Mouse (Mus musculus) hindbrain, embryonic 15.5 days (tissue): ENCODE measurements around the gene Stk32c. TPM values are rescaled to one million over a fixed set of nuclear protein-coding genes. Genes with fewer than 3 reads are reported as not detected.

ENCODE experiments used
- ATAC-seq: fragments of 200-750 bp; cut with Nextera tagmentation; 2 replicates; pipeline ENCODE4 v1.8.0; 2017; ENCODE audit warnings: low read depth, moderate number of reproducible peaks, moderate TSS enrichment; ENCODE audit not compliant: low FRiP score
- H3K27ac ChIP-seq: fragments of 300-500 bp; sonication (generic); replicated peaks from 2 replicates; pipeline ENCODE4 v1.5.1; 2015; ENCODE audit warnings: mild to moderate bottlenecking, inconsistent platforms
- H3K27me3 ChIP-seq: fragments of 300-500 bp; sonication (generic); 2 replicates; pipeline ENCODE4 v1.6.1; 2015; ENCODE audit warnings: control low read depth, inconsistent platforms
- H3K36me3 ChIP-seq: fragments of 300-500 bp; sonication (generic); 2 replicates; pipeline ENCODE4 v1.6.1; 2015; ENCODE audit warnings: control low read depth, inconsistent platforms
- H3K4me1 ChIP-seq: fragments of 300-500 bp; sonication (generic); replicated peaks from 2 replicates; pipeline ENCODE4 v1.6.1; 2015; ENCODE audit warnings: control low read depth, inconsistent platforms
- H3K4me2 ChIP-seq: fragments of 300-500 bp; sonication (generic); 2 replicates; pipeline ENCODE4 v1.6.1; 2015; ENCODE audit warnings: moderate library complexity, mild to moderate bottlenecking, inconsistent platforms
- H3K4me3 ChIP-seq: fragments of 300-500 bp; sonication (generic); 2 replicates; pipeline ENCODE4 v1.5.1; 2015; ENCODE audit warnings: mild to moderate bottlenecking, inconsistent platforms
- H3K9ac ChIP-seq: fragments of 300-500 bp; sonication (generic); 2 replicates; pipeline ENCODE4 v1.6.1; 2015; ENCODE audit warnings: inconsistent platforms
- H3K9me3 ChIP-seq: fragments of 300-500 bp; sonication (generic); 2 replicates; pipeline ENCODE4 v1.6.1; 2016; ENCODE audit warnings: control low read depth, inconsistent platforms
- WGBS: fragments of 180-500 bp; shearing (Covaris S2); methylation state at CpG from one replicate; pipeline ENCODE4 v1.1.7; 2015; 5-methylcytosine and 5-hydroxymethylcytosine counted together
- polyA plus RNA-seq: library from polyadenylated mRNA; unstranded; fragments of >200 nt; fragmentation: Nextera tagmentation; extraction: Ambion mirVana; gene quantifications from 2 replicates; pipeline ENCODE4 v1.2.1, GENCODE M21; 2015

Gene Stk32c
- polyA plus RNA-seq, 1 experiment from 2014 or later, result 3.3 TPM

- no peak overlapping the region for H3K9ac ChIP-seq
- ATAC-seq, result no peak
- 86% methylated on average over 7 of the region's 7 CpGs for WGBS
- H3K9me3 ChIP-seq, result no peaks in the 10 kb centered on the region
- H3K4me2 ChIP-seq, result no peak overlapping the region
- no peaks in the 10 kb centered on the region for H3K27me3 ChIP-seq
- peaks cover 5% of the 10 kb centered on the region for H3K4me1 ChIP-seq
- no peak overlapping the region for H3K4me3 ChIP-seq
- peaks cover 59% of the 10 kb centered on the region for H3K36me3 ChIP-seq
- no peak overlapping the region for H3K27ac ChIP-seq
Measured at GRCm38 (mm10) chr7:139095282-139095681, 117.8 kb downstream of the Stk32c start.

DNA sequence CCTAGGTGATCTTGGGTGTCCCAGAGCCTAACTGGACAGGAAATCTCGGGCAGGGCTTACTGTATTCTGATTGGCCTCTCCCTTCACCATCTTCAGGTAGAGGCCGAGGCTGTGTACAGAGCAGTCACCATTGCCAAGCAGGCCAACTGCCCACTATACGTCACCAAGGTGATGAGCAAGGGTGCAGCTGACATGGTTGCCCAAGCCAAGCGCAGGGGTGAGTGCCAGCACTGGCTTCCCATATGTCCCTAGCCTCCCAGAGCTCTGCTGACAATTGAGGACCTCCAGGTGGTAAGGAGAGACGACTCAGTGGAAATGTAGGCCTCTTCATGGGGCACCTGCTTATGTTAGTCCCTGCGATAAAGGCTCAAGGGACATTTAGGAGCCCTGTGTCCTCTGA lies 118.3 kb downstream of the Stk32c start:
- peaks cover 10% of the 10 kb centered on the region for H3K4me1 ChIP-seq
- H3K9me3 ChIP-seq, result no peaks in the 10 kb centered on the region
- WGBS, result 83% methylated on average over 6 of the region's 6 CpGs
- H3K9ac ChIP-seq, result no peak overlapping the region
- 0 out of 2 replicates have a peak, but pooled peaks have one; percentile 19 for ATAC-seq
- no peak overlapping the region for H3K4me2 ChIP-seq
- peaks cover 59% of the 10 kb centered on the region for H3K36me3 ChIP-seq
- no peak overlapping the region for H3K27ac ChIP-seq
- H3K4me3 ChIP-seq, result no peak overlapping the region
- H3K27me3 ChIP-seq, result no peaks in the 10 kb centered on the region

DNA sequence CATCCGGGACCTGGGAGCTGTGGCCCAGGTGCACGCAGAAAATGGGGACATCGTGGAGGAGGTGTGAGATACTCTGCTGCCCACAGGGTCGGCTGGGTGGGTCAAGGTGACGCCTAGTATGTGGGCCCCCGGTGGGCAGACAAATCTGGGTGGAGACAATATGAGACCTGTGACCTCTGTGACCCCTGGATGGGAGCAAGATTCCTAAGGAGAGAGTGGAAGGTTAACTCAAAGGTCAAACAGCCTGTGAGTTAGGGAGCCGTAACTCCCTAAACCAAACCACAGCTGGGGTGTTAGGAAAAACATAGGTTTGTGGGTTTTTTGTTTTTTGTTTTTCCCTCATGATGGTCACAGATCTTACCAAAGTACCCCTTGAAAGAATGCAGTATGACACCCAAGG lies 119.3 kb downstream of the Stk32c start:
- H3K4me3 ChIP-seq, result no peak overlapping the region
- no peak overlapping the region for H3K27ac ChIP-seq
- no peak for ATAC-seq
- WGBS, result 87% methylated on average over 7 of the region's 7 CpGs
- H3K27me3 ChIP-seq, result no peaks in the 10 kb centered on the region
- peaks cover 20% of the 10 kb centered on the region for H3K4me1 ChIP-seq
- no peaks in the 10 kb centered on the region for H3K9me3 ChIP-seq
- H3K36me3 ChIP-seq, result peaks cover 54% of the 10 kb centered on the region
- no peak overlapping the region for H3K4me2 ChIP-seq
- H3K9ac ChIP-seq, result no peak overlapping the region

- WGBS, result 92% methylated on average over 5 of the region's 5 CpGs
- no peaks in the 10 kb centered on the region for H3K9me3 ChIP-seq
- no peak overlapping the region for H3K27ac ChIP-seq
- H3K9ac ChIP-seq, result no peak overlapping the region
- ATAC-seq, result no peak
- H3K27me3 ChIP-seq, result no peaks in the 10 kb centered on the region
- no peak overlapping the region for H3K4me3 ChIP-seq
- H3K36me3 ChIP-seq, result peaks cover 47% of the 10 kb centered on the region
- no peak overlapping the region for H3K4me2 ChIP-seq
- H3K4me1 ChIP-seq, result peaks cover 26% of the 10 kb centered on the region
Measured at GRCm38 (mm10) chr7:139093124-139093523, 120.0 kb downstream of the Stk32c start.

- no peaks in the 10 kb centered on the region for H3K9me3 ChIP-seq
- H3K4me1 ChIP-seq, result peaks cover 31% of the 10 kb centered on the region
- H3K27ac ChIP-seq, result no peak overlapping the region
- H3K36me3 ChIP-seq, result peaks cover 43% of the 10 kb centered on the region
- WGBS, result 99% methylated on average over 5 of the region's 5 CpGs
- no peak overlapping the region for H3K4me2 ChIP-seq
- no peak overlapping the region for H3K4me3 ChIP-seq
- no peak overlapping the region for H3K9ac ChIP-seq
- ATAC-seq, result no peak
- no peaks in the 10 kb centered on the region for H3K27me3 ChIP-seq
Measured at GRCm38 (mm10) chr7:139092676-139093075, 120.4 kb downstream of the Stk32c start.

- Histone ChIP-seq H3K9me3 (no peaks in the 10 kb centered on the region), H3K27ac (no peak overlapping the region), H3K36me3 (peaks cover 40% of the 10 kb centered on the region), H3K4me3 (no peak overlapping the region), H3K9ac (no peak overlapping the region), H3K4me2 (no peak overlapping the region), H3K27me3 (no peaks in the 10 kb centered on the region), H3K4me1 (peaks cover 41% of the 10 kb centered on the region)
- 86% methylated on average over 9 of the region's 9 CpGs for WGBS
- ATAC-seq, result no peak
Measured at GRCm38 (mm10) chr7:139091681-139092080, 121.4 kb downstream of the Stk32c start.

DNA sequence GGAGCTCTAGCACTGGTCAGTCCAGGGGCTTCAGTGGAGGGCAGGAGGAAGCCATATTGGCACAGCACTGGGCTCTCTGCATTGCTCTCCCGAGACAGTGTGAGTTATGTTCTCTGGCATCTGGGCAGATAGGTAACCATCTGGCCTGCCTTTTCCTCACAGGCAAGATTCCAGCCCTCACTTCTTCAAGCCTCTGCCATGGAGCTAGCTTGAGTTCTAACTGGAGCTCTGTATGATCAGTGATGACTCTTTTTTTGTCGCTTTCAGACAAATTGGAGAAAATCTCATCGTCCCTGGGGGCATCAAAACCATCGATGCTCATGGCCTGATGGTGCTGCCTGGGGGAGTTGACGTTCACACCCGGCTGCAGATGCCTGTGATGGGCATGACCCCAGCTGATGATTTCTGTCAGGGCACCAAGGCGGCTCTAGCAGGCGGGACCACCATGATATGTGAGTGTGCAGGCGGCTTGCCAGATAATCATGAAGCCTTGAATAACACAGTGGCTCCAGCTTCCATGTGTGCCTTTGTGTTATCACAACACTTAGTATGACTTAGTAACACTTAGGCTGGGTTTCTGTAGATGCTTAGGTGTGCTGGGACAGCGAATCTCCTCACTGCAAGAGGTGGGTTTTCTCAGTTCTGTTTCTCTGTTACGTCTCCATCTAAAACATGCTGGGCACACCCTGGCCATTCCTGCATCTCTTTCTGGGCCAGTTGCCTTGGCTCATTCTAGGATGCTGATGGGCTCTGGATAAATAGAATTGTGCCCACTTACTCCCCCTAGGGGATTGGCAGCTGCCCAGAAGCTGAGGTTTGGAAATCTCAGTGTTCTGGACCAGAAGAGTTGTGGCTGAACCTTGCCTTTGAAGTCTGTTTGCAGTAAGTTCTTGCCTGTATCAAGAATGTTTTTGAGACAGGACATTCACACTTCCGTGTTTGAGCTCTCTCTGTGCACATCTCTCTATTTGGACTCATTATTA lies 122.9 kb downstream of the Stk32c start:
- Histone ChIP-seq H3K36me3 (peaks cover 40% of the 10 kb centered on the region), H3K27ac (0 out of 2 replicates have a peak overlapping the region, but pooled peaks have one; percentile 17), H3K9ac (no peak overlapping the region), H3K4me1 (peaks cover 48% of the 10 kb centered on the region), H3K4me3 (no peak overlapping the region), H3K27me3 (no peaks in the 10 kb centered on the region), H3K4me2 (no peak overlapping the region), H3K9me3 (no peaks in the 10 kb centered on the region)
- no peak for ATAC-seq
- 66% methylated on average over 12 of the region's 12 CpGs for WGBS

DNA sequence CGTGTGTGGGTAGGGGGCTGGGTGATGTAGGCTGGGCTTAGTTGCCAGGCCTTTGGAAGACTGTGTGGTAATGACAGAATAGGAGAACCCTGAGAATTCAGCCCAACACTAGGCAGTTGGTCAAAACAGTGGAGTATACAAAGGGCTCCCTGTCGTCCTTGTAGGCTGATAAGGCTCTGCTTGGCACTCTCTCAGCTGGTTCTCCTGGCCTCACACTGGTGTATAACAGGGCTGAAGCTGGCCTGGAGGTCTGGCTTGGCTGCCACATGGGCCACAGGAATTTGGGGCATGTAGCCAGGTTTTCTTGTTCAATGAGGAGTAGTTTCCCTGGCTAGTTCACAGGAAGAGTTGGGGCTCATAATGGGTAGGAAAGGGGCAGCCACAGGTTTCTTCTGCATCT lies 125.3 kb downstream of the Stk32c start:
- Histone ChIP-seq H3K9ac (peak overlapping the region; percentile 90; the same call in 1 of the 2 replicates), H3K4me1 (peaks cover 49% of the 10 kb centered on the region)
- ATAC-seq, result no peak

GRCm38 (mm10) chr7:139086195-139087158 lies 126.6 kb downstream of the Stk32c start:
- WGBS, result under 1% methylated on average over 61 of the region's 61 CpGs
- ATAC-seq, result peak; percentile 66
- peaks cover 49% of the 10 kb centered on the region for H3K4me1 ChIP-seq

More for the DNA sequence above, 125.3 kb downstream of the Stk32c start:
- H3K4me3 ChIP-seq, result peak overlapping the region; percentile 81
- 0 out of 2 replicates have a peak overlapping the region, but pooled peaks have one; percentile 85 for H3K27ac ChIP-seq
- 33% methylated on average over 2 of the region's 2 CpGs for WGBS
- H3K9me3 ChIP-seq, result no peaks in the 10 kb centered on the region
- H3K4me2 ChIP-seq, result peak overlapping the region; percentile 78
- H3K27me3 ChIP-seq, result no peaks in the 10 kb centered on the region
- H3K36me3 ChIP-seq, result peaks cover 30% of the 10 kb centered on the region

DNA sequence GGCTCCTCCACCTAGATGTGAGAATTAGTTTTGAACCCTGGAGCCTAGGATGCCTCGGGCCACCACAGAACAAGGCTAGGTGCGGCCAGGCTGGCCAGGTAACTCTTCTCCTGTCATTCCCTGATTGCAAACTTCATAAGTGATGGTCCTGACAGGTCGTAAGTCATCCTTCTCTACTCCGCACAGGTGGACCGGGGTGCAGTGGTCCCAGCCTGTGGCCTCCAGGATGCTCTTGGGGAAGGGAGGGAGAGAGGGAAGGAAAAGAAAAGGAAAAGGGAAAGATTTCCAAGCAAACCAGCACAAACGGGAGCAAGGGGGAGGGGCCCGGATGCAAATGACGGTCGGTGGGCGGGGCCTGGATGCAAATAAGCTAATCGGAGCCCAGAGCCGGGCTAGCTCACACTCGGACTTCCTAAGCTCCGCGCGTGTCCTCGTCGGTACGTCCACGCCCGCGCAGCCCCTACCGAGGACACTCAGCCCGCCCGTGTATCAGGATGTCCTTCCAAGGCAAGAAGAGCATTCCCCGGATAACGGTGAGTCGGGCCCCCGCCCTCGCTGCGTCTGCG lies 127.4 kb downstream of the Stk32c start, which contains the start of gene Dpysl4:
Gene Dpysl4 (plus strand): TSS at position 373 of the 566 bp plus-strand sequence.
- Histone ChIP-seq H3K27me3 (no peaks in the 10 kb centered on the region), H3K27ac (peak within 1 kb of the TSS; percentile 85), H3K9ac (peak within 1 kb of the TSS; percentile 90), H3K4me1 (peaks cover 51% of the 10 kb centered on the region), H3K4me3 (peak within 1 kb of the TSS; percentile 81), H3K9me3 (no peaks in the 10 kb centered on the region), H3K4me2 (peak within 1 kb of the TSS; percentile 78), H3K36me3 (peaks cover 11% of the 10 kb centered on the region)
- ATAC-seq, result peak; percentile 87
- 6% methylated on average over 32 of the region's 32 CpGs for WGBS

More at GRCm38 (mm10) chr7:139086195-139087158, 126.6 kb downstream of the Stk32c start:
- Histone ChIP-seq H3K27me3 (no peaks in the 10 kb centered on the region), H3K4me2 (peak overlapping the region; percentile 78), H3K36me3 (peaks cover 18% of the 10 kb centered on the region), H3K4me3 (peak overlapping the region; percentile 81), H3K9ac (peak overlapping the region; percentile 90), H3K9me3 (no peaks in the 10 kb centered on the region), H3K27ac (peak overlapping the region; percentile 85)

DNA sequence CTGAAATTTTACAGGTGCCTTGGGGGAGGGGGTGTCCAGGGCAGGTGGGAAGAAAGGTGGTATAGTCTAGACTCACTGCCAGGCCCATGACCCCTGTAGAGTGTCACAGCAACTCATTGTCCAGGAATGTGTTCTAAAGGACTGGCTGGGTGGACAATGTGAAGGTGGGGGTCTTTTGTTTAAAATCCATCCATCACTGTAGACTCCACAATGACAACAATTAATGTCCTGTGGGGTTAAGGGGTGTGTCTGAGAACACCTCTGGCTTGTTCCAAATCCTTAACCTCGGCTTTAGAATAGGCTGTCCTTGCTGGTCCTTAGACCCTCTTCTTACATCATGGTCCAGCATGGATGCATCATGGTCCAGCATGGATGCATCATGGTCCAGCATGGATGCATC lies 128.8 kb downstream of the Stk32c start:
- WGBS, result 30% methylated on average over 1 of the region's 1 CpGs
- no peaks in the 10 kb centered on the region for H3K36me3 ChIP-seq
- no peak overlapping the region for H3K4me2 ChIP-seq
- ATAC-seq, result no peak
- H3K4me1 ChIP-seq, result peaks cover 37% of the 10 kb centered on the region
- H3K9me3 ChIP-seq, result no peaks in the 10 kb centered on the region
- H3K4me3 ChIP-seq, result no peak overlapping the region
- H3K27me3 ChIP-seq, result no peaks in the 10 kb centered on the region
- H3K9ac ChIP-seq, result no peak overlapping the region
- H3K27ac ChIP-seq, result no peak overlapping the region
